Mouse (Mus musculus) liver, embryonic 16.5 days (tissue): ENCODE results near the gene Mrpl22. TPM values are rescaled to one million over a fixed set of nuclear protein-coding genes. Genes with fewer than 3 reads are reported as not detected.
"Not testable (repeated sequence)": the region's sequence is repeated elsewhere in the genome, so short reads cannot be mapped to it uniquely, and the experiment has no call there.

Experiments
- ATAC-seq: fragments of 200-750 bp; cut with Nextera tagmentation; 2 replicates; pipeline ENCODE4 v1.8.0; 2017; ENCODE audit warnings: low read depth, mild to moderate bottlenecking, moderate number of reproducible peaks, moderate library complexity
- H3K27ac ChIP-seq: fragments of 300-500 bp; sonication (generic); 2 replicates; pipeline ENCODE4 v1.5.1; 2014; ENCODE audit warnings: mild to moderate bottlenecking, low read length
- H3K27me3 ChIP-seq: fragments of 300-500 bp; sonication (generic); 2 replicates; pipeline ENCODE4 v1.6.1; 2014; ENCODE audit warnings: low read depth, low read length, mixed read lengths; ENCODE audit not compliant: control insufficient read depth, insufficient read depth
- H3K36me3 ChIP-seq: fragments of 300-500 bp; sonication (generic); 2 replicates; pipeline ENCODE4 v1.6.1; 2014; ENCODE audit warnings: mild to moderate bottlenecking; ENCODE audit not compliant: control insufficient read depth, insufficient read depth
- H3K4me1 ChIP-seq: fragments of 300-500 bp; sonication (generic); 2 replicates; pipeline ENCODE4 v1.6.1; 2014; ENCODE audit warnings: low read depth, low read length, mixed read lengths; ENCODE audit not compliant: control insufficient read depth
- H3K4me2 ChIP-seq: fragments of 300-500 bp; sonication (generic); 2 replicates; pipeline ENCODE4 v1.6.1; 2014; ENCODE audit warnings: low read depth, low read length, mixed read lengths
- H3K4me3 ChIP-seq: fragments of 300-500 bp; sonication (generic); 2 replicates; pipeline ENCODE4 v1.5.1; 2014; ENCODE audit warnings: low read depth, mild to moderate bottlenecking, low read length
- H3K9ac ChIP-seq: fragments of 300-500 bp; sonication (generic); 2 replicates; pipeline ENCODE4 v1.6.1; 2014; ENCODE audit warnings: low read depth, low read length
- H3K9me3 ChIP-seq: fragments of 300-500 bp; sonication (generic); replicated peaks from 2 replicates; pipeline ENCODE4 v1.6.1; 2016; ENCODE audit warnings: low read length; ENCODE audit not compliant: control insufficient read depth
- WGBS: fragments of 180-500 bp; shearing (Covaris S2); extraction: QIAGEN DNeasy Blood & Tissue Kit; methylation state at CpG from one replicate; pipeline ENCODE4 v1.1.7; 2014; ENCODE audit not compliant: insufficient replicate concordance; 5-methylcytosine and 5-hydroxymethylcytosine counted together
- polyA plus RNA-seq: library from polyadenylated mRNA; unstranded; fragments of >200 nt; fragmentation: Nextera tagmentation; extraction: Ambion mirVana; gene quantifications from 2 replicates; pipeline ENCODE4 v1.2.1, GENCODE M21; 2015

The Mrpl22 gene
- polyA plus RNA-seq, 1 experiment from 2014 or later, result 74.9 TPM

DNA sequence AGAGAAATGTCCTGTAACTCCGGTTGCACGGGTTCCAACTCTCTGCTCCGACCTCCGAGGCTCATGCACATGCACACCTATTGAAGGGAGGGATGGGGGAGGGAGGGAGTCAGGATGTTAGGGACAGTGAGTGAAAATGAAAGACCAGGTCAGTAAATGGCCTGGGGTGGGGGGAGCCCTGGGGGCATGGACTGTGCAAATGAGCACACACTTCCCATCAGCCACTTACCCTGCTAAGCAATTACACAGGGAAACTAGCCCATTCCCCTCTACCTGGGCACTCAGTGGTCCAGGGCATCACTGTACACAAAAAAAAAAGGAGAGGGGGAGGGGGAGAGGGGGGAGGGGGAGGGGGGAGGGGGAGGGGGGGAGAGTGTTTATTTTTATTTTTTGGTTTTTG, 27.2 kb downstream of the Mrpl22 start:
- ATAC-seq, result no peak
- WGBS, result 99% methylated on average over 4 of the region's 4 CpGs
- peak overlapping the region; percentile 58 for H3K4me2 ChIP-seq
- H3K27me3 ChIP-seq, result no peaks in the 10 kb centered on the region
- H3K9me3 ChIP-seq, result no peaks in the 10 kb centered on the region
- no peak overlapping the region for H3K27ac ChIP-seq
- H3K9ac ChIP-seq, result no peak overlapping the region
- peak overlapping the region; percentile 74 for H3K4me3 ChIP-seq
- peaks cover 8% of the 10 kb centered on the region; the same call in 1 of the 2 replicates for H3K4me1 ChIP-seq
- no peaks in the 10 kb centered on the region for H3K36me3 ChIP-seq

DNA sequence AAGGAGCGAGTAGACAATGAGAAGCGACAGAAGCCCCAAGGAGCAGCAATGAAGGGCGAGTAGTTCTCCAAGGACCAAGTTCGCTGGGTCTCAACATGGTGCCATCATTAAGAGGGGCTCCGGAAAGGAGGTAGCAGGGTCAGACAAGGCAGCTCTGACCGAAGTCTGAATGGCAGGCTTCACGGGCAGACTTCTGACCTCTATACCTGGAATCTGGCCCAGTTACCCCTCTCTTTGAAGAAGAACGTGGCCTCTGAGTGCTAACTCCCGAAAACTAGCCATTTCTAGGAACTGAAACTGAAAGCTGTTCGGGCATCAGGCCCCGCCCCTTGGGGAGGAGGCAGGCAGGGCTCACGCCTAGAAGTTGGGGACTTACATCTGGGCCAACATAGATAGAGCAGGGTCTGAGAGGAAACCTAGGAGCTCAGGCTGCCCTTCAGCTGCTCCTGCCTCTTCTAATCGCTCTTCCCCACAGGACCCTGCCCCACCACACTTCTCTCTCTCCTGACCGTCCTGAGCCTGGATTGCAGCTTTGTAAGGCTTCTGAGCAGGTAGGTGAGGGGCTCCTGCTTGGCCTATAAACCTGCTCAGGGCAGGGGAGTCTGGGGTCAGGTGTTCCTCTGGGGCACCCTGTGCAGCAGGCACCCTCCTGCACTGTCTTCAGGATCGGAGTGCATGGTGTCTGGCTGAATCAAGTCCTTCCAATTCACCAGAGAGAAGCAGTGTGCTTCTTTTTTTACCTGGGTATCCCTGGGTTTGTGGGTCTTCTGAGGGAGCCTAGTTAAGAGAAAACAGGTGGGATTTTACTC, 28.0 kb downstream of the Mrpl22 start, which contains the start of the genes Igtp and Irgm2:
Igtp (plus strand) TSS at position 328 of the 809 bp plus-strand sequence.
Irgm2 (plus strand) TSS at position 390 of the 809 bp plus-strand sequence.
- peak within 1 kb of the TSS; percentile 80 for H3K9ac ChIP-seq
- 4% methylated on average over 13 of the region's 15 CpGs for WGBS
- ATAC-seq, result peak; percentile 96

DNA sequence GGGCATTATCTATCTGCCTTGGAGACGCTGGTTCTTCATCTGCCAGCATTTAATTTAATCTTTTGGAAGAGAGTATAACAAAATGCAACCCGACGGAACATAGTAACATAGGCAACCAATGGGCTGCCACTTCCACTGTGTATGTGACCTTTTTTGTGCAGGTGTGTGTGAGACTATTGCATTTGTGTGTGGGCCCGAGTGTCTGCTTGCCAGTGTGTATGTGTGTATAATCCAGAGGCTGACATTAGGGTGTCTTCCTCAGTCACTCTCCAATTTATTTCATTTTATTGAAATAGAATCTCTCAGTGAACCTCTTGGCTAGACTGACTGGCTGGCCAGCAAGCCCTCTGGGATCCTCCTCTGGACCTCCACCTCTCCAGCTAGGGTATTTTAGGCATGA, 28.8 kb downstream of the Mrpl22 start:
- H3K4me3 ChIP-seq, result no peak overlapping the region; the same call in 1 of the 2 replicates
- H3K36me3 ChIP-seq, result no peaks in the 10 kb centered on the region
- no peaks in the 10 kb centered on the region for H3K9me3 ChIP-seq
- H3K4me1 ChIP-seq, result peaks cover 8% of the 10 kb centered on the region; the same call in 1 of the 2 replicates
- H3K4me2 ChIP-seq, result peak overlapping the region; percentile 58
- WGBS, result 69% methylated on average over 4 of the region's 4 CpGs
- ATAC-seq, result no peak
- no peak overlapping the region; the same call in 1 of the 2 replicates for H3K9ac ChIP-seq
- no peaks in the 10 kb centered on the region for H3K27me3 ChIP-seq
- H3K27ac ChIP-seq, result no peak overlapping the region

More for the DNA sequence above, 28.0 kb downstream of the Mrpl22 start, which contains the start of the genes Igtp and Irgm2:
- H3K27ac ChIP-seq, result peak within 1 kb of the TSS; percentile 86
- H3K4me2 ChIP-seq, result peak within 1 kb of the TSS; percentile 58
- not testable (repeated sequence) for H3K9me3 ChIP-seq, H3K27me3 ChIP-seq, H3K4me1 ChIP-seq, H3K36me3 ChIP-seq
- peak within 1 kb of the TSS; percentile 74 for H3K4me3 ChIP-seq

DNA sequence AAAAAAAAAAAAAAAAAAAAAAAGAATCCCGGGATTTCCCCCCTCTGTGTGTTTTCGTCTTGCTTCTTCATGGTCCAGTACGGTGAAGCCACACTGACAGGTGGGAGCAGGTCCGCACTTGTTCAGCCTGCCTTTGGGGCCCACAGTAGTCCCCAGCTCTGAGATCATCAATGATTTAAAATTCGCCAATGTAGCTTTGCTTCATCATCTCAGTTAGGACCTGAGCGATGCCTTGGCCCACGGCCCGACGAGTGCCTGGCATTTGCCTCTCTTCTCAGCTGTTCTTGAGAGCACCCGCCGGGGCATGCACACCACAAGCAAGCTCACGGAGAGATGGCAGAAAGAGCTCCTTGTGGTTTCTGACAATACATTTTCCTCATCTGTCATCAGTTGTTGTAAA, 29.6 kb downstream of the Mrpl22 start:
- WGBS, result 82% methylated on average over 12 of the region's 12 CpGs
- H3K9me3 ChIP-seq, result no peaks in the 10 kb centered on the region
- H3K27ac ChIP-seq, result no peak overlapping the region
- H3K4me3 ChIP-seq, result no peak overlapping the region
- H3K27me3 ChIP-seq, result no peaks in the 10 kb centered on the region
- H3K4me1 ChIP-seq, result peaks cover 8% of the 10 kb centered on the region; the same call in 1 of the 2 replicates
- no peak for ATAC-seq
- H3K4me2 ChIP-seq, result no peak overlapping the region
- H3K9ac ChIP-seq, result no peak overlapping the region
- H3K36me3 ChIP-seq, result no peaks in the 10 kb centered on the region

DNA sequence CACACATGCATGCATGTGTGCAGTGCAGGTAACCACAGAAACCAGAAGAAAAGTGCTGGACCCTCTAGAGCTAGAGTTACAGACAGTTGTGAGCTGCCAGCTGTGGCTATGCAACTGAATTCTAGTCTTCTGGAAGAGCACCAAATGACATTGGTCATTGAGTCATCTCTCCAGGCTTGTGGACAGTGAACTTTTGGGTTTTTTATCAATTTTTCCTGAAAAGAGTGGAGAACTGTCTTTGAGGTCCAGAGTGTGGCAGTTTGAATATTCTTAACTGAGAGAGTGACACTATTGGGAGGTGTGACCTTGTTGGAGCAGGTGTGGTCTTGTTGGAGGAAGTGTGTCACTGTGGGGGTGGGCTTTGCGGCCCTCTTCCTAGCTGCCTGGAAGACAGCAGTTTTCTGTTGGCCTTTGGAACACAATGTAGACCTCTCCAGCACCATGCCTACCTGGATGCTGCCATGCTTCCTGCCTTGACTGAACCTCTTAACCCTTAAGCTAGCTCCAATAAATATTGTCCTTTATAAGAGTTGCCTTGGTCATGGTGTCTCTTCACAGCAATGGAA, 38.9 kb downstream of the Mrpl22 start:
- no peak for ATAC-seq
- Histone ChIP-seq H3K27me3 (no peaks in the 10 kb centered on the region), H3K4me2 (no peak overlapping the region), H3K4me1 (peaks cover 23% of the 10 kb centered on the region), H3K9me3 (no peaks in the 10 kb centered on the region), H3K36me3 (no peaks in the 10 kb centered on the region), H3K27ac (no peak overlapping the region), H3K4me3 (no peak overlapping the region), H3K9ac (no peak overlapping the region)
- 57% methylated on average over 1 of the region's 1 CpGs for WGBS

DNA sequence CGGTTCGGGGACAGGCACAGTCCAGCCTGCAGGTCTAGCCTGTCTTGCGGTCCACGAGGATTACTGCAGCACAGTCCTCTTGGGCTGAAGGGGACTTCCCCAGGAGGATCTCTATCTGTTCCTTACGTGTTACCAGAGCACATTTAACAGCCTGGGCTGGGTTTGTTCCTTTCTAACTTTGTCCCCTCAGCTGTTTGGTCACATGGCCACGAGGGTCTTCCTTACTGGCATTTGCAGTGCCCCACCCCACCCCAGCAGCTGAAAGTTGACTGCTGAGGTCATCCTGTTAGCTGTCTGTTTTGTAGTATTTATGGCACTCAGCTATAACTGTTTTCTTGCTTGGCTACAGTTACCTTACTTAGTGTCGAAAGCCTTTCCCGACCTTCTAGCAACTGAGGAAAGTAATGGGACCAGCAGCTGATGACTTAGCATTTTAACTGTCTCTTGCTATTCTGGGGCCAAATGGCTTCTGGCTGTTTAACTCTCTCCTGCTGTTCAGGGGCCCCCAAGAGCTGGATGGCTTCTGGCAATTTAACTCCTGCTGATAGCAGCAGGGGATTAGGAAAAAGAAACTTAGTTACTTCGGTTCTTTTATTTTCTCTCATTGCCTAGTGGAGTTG, 39.7 kb downstream of the Mrpl22 start:
- WGBS, result 25% methylated on average over 9 of the region's 9 CpGs
- Histone ChIP-seq H3K9me3 (no peaks in the 10 kb centered on the region), H3K4me1 (peaks cover 23% of the 10 kb centered on the region), H3K4me3 (no peak overlapping the region), H3K27me3 (no peaks in the 10 kb centered on the region), H3K4me2 (no peak overlapping the region), H3K36me3 (no peaks in the 10 kb centered on the region), H3K9ac (peak overlapping the region; percentile 18; the same call in 1 of the 2 replicates), H3K27ac (peak overlapping the region; percentile 48; the same call in 1 of the 2 replicates)
- no peak for ATAC-seq

DNA sequence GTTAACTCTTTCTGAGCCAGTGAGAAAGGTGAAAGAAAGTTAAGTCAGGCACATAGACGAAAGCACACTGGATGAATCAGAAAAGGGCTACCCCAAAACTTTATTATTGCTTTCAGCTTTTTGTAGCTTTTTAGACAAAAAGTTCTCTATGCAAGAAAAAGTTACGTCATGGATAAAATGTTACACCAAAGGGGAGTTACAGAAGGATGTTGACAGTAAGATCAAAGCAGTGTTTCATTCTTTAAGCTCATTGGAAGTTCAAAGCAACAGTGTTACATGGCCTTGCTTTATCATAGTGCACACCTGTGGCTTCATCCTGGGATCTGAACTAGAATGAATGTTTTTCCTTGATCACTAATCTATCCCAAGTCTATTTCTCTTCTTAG, 40.2 kb downstream of the Mrpl22 start:
- H3K36me3 ChIP-seq, result no peaks in the 10 kb centered on the region
- peaks cover 23% of the 10 kb centered on the region for H3K4me1 ChIP-seq
- H3K9ac ChIP-seq, result peak overlapping the region; percentile 18; the same call in 1 of the 2 replicates
- no peaks in the 10 kb centered on the region for H3K9me3 ChIP-seq
- 33% methylated on average over 2 of the region's 2 CpGs for WGBS
- H3K27ac ChIP-seq, result peak overlapping the region; percentile 48; the same call in 1 of the 2 replicates
- H3K27me3 ChIP-seq, result no peaks in the 10 kb centered on the region
- no peak overlapping the region for H3K4me2 ChIP-seq
- H3K4me3 ChIP-seq, result no peak overlapping the region
- ATAC-seq, result no peak

DNA sequence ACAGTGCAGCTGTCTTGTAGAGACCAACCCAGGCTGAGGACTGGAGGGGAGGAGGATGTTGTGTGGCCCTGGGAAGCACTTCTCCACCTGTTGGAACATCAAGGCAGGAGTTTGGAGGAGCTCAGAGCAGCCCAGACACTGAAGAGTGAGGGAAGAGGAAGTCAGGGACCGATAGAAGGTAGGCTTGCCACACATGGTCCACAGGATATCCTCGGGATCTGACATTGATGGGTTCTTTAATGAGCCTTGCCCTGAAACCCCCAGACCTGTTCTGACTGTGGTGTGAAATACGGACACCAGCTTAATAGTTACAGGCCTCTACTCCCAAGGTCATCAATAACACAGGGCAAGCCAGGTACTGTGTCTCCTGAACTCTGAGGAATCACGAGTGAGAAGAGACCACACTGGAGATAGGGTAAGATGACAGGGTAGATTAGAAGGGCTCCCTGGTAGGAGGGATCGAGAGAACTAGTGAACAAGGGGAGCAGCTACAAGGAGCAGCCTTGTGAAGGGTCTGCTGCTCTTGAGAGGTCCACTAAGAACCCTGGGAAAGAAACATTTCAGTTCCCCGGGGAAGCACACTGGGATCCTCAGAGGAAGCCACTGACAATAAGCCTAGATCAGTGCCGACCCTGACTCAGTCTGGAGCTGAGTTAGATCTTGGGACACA, 42.3 kb downstream of the Mrpl22 start:
- peak overlapping the region; percentile 67 for H3K4me2 ChIP-seq
- no peak for ATAC-seq

More for the DNA sequence above, 42.3 kb downstream of the Mrpl22 start:
- 36% methylated on average over 7 of the region's 7 CpGs for WGBS
- H3K9ac ChIP-seq, result peak overlapping the region; percentile 79
- H3K4me3 ChIP-seq, result peak overlapping the region; percentile 76
- H3K27me3 ChIP-seq, result no peaks in the 10 kb centered on the region
- H3K36me3 ChIP-seq, result no peaks in the 10 kb centered on the region
- peak overlapping the region; percentile 87 for H3K27ac ChIP-seq
- H3K9me3 ChIP-seq, result no peaks in the 10 kb centered on the region
- H3K4me1 ChIP-seq, result peaks cover 24% of the 10 kb centered on the region
